Mouse (Mus musculus): ENCODE data around the gene Cnst. TPM values are rescaled to one million over a fixed set of nuclear protein-coding genes. Genes with fewer than 3 reads are reported as not detected.

Gene Cnst
- polyA plus RNA-seq, 1 experiment from 2014 or later, result 27.5 TPM

Other genes starting within 250 kb of the Cnst start
- 27.0 and 30.6 TPM in 2 replicates for gene Smyd3, start 28.3 kb upstream of the Cnst start, polyA plus RNA-seq (2015; fragmentation: Nextera tagmentation; extraction: Ambion mirVana)
- gene Tfb2m, start 103 bp upstream of the Cnst start, polyA plus RNA-seq (2015; fragmentation: Nextera tagmentation; extraction: Ambion mirVana), result 25.2 and 25.7 TPM in 2 replicates
- 172 and 179 TPM in 2 replicates for gene Sccpdh, start 121.8 kb downstream of the Cnst start, polyA plus RNA-seq (2015; fragmentation: Nextera tagmentation; extraction: Ambion mirVana)
- not detected in 2 replicates for gene Kif28, start 198.9 kb downstream of the Cnst start, polyA plus RNA-seq (2015; fragmentation: Nextera tagmentation; extraction: Ambion mirVana)